Mouse (Mus musculus) cerebellum, postnatal 4 days (tissue): ENCODE data around the gene Fbxl16.
A peak's percentile ranks its signal among the peaks of the same experiment; 100 is the strongest.

Experiments used
- DNase-seq, 2 experiments: peaks; one replicate each; pipeline ENCODE4 v3.0.0; 2022; ENCODE audit warnings: low spot score in 2 of 2, mixed read lengths in 1 of 2

Fbxl16 gene

GRCm38 (mm10) chr17:25828223-25828594 lies 19.3 kb downstream of the Fbxl16 start:
- no peak for DNase-seq

- DNase-seq: peak; percentile 68 to 77
Measured at GRCm38 (mm10) chr17:25828712-25829557, 20.1 kb downstream of the Fbxl16 start, which contains the start of gene Jmjd8. Jmjd8 (plus strand) TSS chr17:25828867.

- DNase-seq: no peak
Measured at GRCm38 (mm10) chr17:25829558-25830017, 20.7 kb downstream of the Fbxl16 start.

GRCm38 (mm10) chr17:25830200-25830753 lies 21.4 kb downstream of the Fbxl16 start:
- no peak for DNase-seq

- no peak for DNase-seq
Measured at GRCm38 (mm10) chr17:25830806-25831431, 22.0 kb downstream of the Fbxl16 start.

DNA sequence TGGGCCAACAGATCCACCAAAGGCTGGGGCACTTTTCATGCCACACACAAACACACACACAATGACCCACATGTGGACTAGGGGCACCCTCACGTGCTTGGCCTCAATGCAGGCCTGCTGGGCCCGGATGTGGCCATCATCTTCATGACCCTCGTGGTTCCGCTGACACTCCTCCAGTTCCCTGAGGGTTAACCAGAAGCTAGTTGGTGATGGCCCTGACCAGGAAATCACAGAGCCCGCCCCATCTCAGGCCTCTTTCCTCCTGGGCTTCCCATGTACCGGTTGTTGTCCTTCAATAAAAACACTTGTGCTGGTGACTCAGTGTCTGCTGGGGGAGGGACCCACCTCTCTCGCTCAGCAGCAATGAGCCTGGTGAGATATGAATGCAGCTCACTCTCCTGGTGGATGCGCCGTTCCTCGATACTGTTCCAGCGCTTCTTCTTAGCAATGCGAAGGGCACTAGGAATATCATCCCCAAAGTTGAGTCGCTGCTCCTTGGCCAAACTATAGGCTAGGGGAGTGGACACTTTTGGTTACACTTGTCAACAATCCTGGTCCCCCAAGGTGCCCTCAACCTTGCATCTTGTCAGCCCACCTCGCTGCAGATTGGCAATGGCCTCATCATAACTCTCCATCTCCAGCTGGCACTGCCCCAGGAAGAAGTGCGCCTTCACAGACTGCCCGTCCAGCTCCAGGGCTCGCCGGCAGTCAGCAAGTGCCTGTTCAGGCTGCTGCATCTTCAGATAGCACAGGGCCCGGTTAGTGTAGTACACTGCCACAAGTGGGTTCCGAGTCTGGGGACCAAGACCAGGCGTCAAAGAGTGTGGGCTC lies 22.8 kb downstream of the Fbxl16 start:
- DNase-seq: peak in 1 of 2 experiments; percentile 43

- peak; percentile 94 to 99 for DNase-seq
Measured at GRCm38 (mm10) chr17:25832436-25833290, 23.8 kb downstream of the Fbxl16 start.

DNA sequence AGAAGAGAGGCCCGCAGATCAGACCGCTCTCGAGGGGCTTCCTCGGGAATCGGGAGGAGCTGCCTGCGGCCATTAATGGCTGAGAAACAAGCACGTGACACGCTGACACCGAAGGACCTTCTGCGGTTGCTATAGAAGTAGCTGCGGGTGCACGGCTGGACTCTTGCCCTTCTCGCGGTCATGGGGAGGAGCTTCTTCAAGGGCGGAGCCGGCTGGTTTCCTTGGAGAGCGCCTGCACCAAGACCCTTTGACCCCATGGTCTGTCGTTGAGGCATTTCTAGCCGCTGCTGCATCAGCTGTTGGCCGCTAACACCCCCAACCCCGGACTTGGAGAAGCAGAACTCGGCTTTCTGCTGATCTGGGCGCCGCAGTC lies 24.4 kb downstream of the Fbxl16 start, which contains the start of gene Stub1:
Gene Stub1 (minus strand): TSS at position 114 of the 373 bp plus-strand sequence.
- DNase-seq: peak; percentile 57 to 81

- DNase-seq: no peak
Measured at GRCm38 (mm10) chr17:25833961-25834594, 25.2 kb downstream of the Fbxl16 start.

DNA sequence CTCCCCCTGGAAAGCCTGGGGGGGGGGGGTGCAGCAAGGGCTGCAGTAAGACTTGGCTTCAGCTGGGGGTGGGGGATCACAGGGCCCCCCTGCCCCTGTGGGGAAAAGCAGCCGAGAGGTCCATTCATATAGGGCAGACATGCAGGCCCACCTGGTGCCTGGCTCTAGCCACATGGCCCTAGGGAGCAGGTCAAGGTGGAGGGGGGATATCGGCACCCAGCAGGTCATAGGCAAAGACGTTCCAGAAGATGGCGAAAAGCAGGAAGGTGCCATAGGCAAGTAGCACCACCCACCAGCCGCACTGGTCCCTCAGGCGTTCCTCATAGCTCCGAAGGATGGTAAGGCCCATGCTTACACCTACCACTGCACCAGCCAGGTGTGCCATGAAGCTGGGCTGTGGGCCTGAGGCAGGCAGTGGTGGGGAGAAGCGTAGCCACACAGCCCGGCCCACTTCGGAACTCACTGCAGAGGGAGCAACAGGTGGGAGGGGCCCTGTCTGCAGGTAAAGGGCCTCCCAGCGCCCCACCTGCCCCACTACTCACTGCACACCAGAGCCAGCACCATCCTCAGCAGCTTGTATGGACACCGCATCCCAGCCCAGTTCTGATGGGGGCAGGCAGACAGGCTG lies 25.8 kb downstream of the Fbxl16 start:
- DNase-seq: no peak

DNA sequence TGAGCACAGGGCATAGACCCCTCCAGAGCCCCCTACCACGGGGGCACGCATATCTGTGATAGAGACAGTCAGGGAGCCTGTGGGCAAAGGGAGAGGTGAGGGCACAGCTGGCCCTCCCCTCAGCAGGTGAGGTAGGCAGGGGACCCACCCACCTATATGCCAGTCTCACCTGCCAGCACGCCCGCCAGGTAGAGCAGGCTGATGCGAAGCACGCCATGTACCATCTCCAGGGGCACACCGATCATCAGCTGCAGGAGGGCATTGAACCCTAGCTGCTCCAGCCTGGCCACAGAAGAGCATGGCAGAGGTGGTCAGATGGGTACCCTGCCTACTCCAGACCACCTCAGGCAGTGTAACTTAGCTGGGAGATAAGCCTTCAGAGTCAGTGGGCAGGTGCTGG lies 26.4 kb downstream of the Fbxl16 start:
- DNase-seq: no peak

DNA sequence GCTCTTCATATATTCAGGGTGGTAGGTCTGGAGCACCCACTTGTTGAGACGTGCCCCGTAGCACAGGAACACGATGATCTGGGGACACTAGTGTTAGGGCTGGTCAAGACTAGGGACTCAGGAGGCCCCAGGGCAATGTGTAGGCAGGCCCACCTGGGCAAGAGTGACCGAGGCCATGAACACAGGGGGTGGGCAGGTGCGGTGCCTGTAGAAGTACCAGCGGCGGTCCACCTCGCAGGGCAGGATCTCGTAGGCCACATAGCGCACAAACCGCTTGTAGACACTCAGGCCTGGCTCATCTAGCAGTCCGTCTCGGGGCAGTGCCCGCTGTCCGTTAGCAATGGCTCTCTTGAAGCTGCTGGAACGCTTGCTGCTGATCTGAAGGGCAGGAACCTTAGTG lies 26.9 kb downstream of the Fbxl16 start:
- DNase-seq: no peak

GRCm38 (mm10) chr17:25836397-25837075 lies 27.7 kb downstream of the Fbxl16 start:
- DNase-seq: peak in 1 of 2 experiments; percentile 26

DNA sequence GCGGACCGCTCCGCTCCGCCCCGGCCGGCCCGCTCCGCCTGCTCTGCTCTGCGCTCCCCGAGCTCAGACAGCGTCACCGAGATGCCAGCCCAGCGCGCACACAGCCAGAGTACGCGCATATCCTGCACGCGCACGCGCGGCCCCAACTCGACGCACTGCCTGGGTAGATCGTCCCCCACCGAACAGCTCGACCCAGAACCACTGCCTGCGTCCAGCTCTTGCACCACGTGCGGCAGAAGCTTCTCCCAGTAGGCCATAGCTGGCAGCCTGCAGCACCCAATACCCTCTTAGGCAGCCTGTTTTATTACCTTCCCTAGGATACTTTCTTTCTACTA lies 28.2 kb downstream of the Fbxl16 start, which contains the start of gene Rhbdl1:
Gene Rhbdl1 (minus strand): TSS at position 220 of the 335 bp plus-strand sequence.
- DNase-seq: peak; percentile 68 to 77

GRCm38 (mm10) chr17:25837533-25837932 lies 28.6 kb downstream of the Fbxl16 start:
- no peak for DNase-seq

- DNase-seq: no peak
Measured at GRCm38 (mm10) chr17:25838904-25839303, 30.0 kb downstream of the Fbxl16 start.

DNA sequence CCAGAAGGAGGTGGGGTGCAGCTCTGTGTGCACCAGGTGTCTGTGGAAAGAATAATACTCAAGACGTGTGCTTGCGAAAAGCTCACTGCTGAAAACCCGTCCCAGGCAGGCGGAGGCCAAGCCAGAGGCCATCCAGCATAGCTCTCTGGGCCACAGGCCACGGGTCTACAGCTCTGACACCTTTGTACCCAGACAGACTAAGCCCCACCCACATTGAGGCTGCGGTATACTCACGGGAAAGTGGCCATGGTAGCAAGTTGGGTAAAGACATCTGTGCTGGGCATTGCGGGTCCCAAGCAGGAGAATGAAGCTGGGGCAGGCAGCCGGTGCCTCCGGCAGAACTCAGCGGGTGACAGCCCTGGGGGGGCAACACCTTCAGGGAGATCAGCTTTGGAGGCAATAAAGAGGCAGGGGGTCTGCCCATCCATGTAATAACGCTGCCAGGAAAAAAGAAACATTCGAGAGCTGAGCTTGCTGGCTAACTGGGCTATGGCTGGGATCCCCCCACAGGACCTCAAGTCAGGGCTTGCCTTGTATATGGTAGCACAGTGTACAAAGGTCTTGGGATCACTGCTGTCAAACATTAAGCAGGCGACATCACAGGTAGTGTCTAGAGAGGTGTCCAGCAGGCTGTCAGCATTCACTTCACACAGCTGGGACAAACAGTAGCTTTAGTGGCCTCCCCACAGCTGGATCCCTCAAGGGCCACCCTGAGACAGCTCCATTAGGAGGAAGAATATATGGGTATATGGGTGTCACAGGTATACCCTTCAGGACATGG lies 30.8 kb downstream of the Fbxl16 start:
- no peak for DNase-seq

- DNase-seq: no peak
Measured at GRCm38 (mm10) chr17:25840519-25840918, 31.6 kb downstream of the Fbxl16 start.
